Mouse (Mus musculus): Measurements from ENCODE around the gene Kndc1. TPM values are rescaled to one million over a fixed set of nuclear protein-coding genes. Genes with fewer than 3 reads are reported as not detected.

The Kndc1 gene
- polyA plus RNA-seq (2012): not detected in 2 replicates

GRCm38 (mm10) chr7:139894655-139895557 is at the start of gene Kndc1:
Gene Kndc1 (plus strand): TSS chr7:139894696.
- TF ChIP-seq GATA1 (IDR thresholded peaks at IDR 0.05; ENCODE audit: low read length): no peak

GRCm38 (mm10) chr7:139845101-139845500 is 49.4 kb upstream of the Kndc1 start:
- no peak for TF ChIP-seq GATA1 (IDR thresholded peaks at IDR 0.05; ENCODE audit: low read length)

- no peak for TF ChIP-seq GATA1 (IDR thresholded peaks at IDR 0.05; ENCODE audit: low read length)
Observed at GRCm38 (mm10) chr7:139850152-139850551, 44.3 kb upstream of the Kndc1 start.

- no peak for TF ChIP-seq GATA1 (IDR thresholded peaks at IDR 0.05; ENCODE audit: low read length)
Observed at GRCm38 (mm10) chr7:139850677-139851076, 43.8 kb upstream of the Kndc1 start.

GRCm38 (mm10) chr7:139851098-139851497 is 43.4 kb upstream of the Kndc1 start:
- no peak for TF ChIP-seq GATA1 (IDR thresholded peaks at IDR 0.05; ENCODE audit: low read length)

- TF ChIP-seq GATA1 (IDR thresholded peaks at IDR 0.05; ENCODE audit: low read length): no peak
Observed at GRCm38 (mm10) chr7:139855261-139855660, 39.2 kb upstream of the Kndc1 start.

- TF ChIP-seq GATA1 (IDR thresholded peaks at IDR 0.05; ENCODE audit: low read length): no peak
Observed at GRCm38 (mm10) chr7:139861411-139861810, 33.1 kb upstream of the Kndc1 start.

- no peak for TF ChIP-seq GATA1 (IDR thresholded peaks at IDR 0.05; ENCODE audit: low read length)
Observed at GRCm38 (mm10) chr7:139863076-139863475, 31.4 kb upstream of the Kndc1 start.

- no peak for TF ChIP-seq GATA1 (IDR thresholded peaks at IDR 0.05; ENCODE audit: low read length)
Observed at GRCm38 (mm10) chr7:139864253-139864652, 30.2 kb upstream of the Kndc1 start.

GRCm38 (mm10) chr7:139864871-139865270 is 29.6 kb upstream of the Kndc1 start:
- no peak for TF ChIP-seq GATA1 (IDR thresholded peaks at IDR 0.05; ENCODE audit: low read length)

- TF ChIP-seq GATA1 (IDR thresholded peaks at IDR 0.05; ENCODE audit: low read length): no peak
Observed at GRCm38 (mm10) chr7:139871014-139871413, 23.5 kb upstream of the Kndc1 start.

- TF ChIP-seq GATA1 (IDR thresholded peaks at IDR 0.05; ENCODE audit: low read length): no peak
Observed at GRCm38 (mm10) chr7:139877167-139877792, 17.2 kb upstream of the Kndc1 start.

GRCm38 (mm10) chr7:139878122-139878521 is 16.4 kb upstream of the Kndc1 start:
- TF ChIP-seq GATA1 (IDR thresholded peaks at IDR 0.05; ENCODE audit: low read length): no peak

GRCm38 (mm10) chr7:139878621-139879020 is 15.9 kb upstream of the Kndc1 start:
- TF ChIP-seq GATA1 (IDR thresholded peaks at IDR 0.05; ENCODE audit: low read length): no peak

GRCm38 (mm10) chr7:139883545-139883944 is 11.0 kb upstream of the Kndc1 start:
- TF ChIP-seq GATA1 (IDR thresholded peaks at IDR 0.05; ENCODE audit: low read length): no peak

- TF ChIP-seq GATA1 (IDR thresholded peaks at IDR 0.05; ENCODE audit: low read length): no peak
Observed at GRCm38 (mm10) chr7:139891779-139892178, 2.7 kb upstream of the Kndc1 start.

GRCm38 (mm10) chr7:139896271-139896670 is 1.8 kb downstream of the Kndc1 start:
- no peak for TF ChIP-seq GATA1 (IDR thresholded peaks at IDR 0.05; ENCODE audit: low read length)
